Mouse (Mus musculus): ENCODE measurements around the gene Ddx3y. TPM values are rescaled to one million over a fixed set of nuclear protein-coding genes. Genes with fewer than 3 reads are reported as not detected.
A peak's percentile ranks its signal among the peaks of the same experiment; 100 is the strongest.

Ddx3y gene
- polyA plus RNA-seq (2014; fragmentation: Nextera tagmentation; extraction: Ambion mirVana), result 18.8 and 22.4 TPM in 2 replicates

- under 1% methylated on average over 28 of the region's 31 CpGs for WGBS
- Histone ChIP-seq H3K9me3 (ENCODE audit: control insufficient read depth, low read length) (no peaks in the 10 kb centered on the region), H3K4me3 (ENCODE audit: low read depth, low read length) (peak within 1 kb of the TSS; percentile 51), H3K36me3 (ENCODE audit: control insufficient read depth, insufficient read depth, low read length) (no peaks in the 10 kb centered on the region), H3K27me3 (replicated peaks; ENCODE audit: control insufficient read depth, insufficient read depth, low read length) (no peaks in the 10 kb centered on the region), H3K4me2 (peak within 1 kb of the TSS; percentile 49), H3K4me1 (replicated peaks; ENCODE audit: control insufficient read depth, insufficient read depth, low read length) (no peaks in the 10 kb centered on the region), H3K9ac (ENCODE audit: low read depth, low read length) (peak within 1 kb of the TSS; percentile 55), H3K27ac (ENCODE audit: low read depth, low read length) (peak within 1 kb of the TSS; percentile 43; the same call in 1 of the 2 replicates)
- ATAC-seq (replicated peaks; ENCODE audit: low FRiP score) (peak; percentile 97), DNase-seq (ENCODE audit: low spot score) (peak; percentile 29)
Measured at GRCm38 (mm10) chrY:1286171-1286795, at the start of gene Ddx3y. Ddx3y (minus strand) TSS chrY:1286629.

- H3K27ac ChIP-seq (ENCODE audit: low read depth, low read length), result no peak overlapping the region
- no peaks in the 10 kb centered on the region for H3K27me3 ChIP-seq (replicated peaks; ENCODE audit: control insufficient read depth, insufficient read depth, low read length)
- H3K4me1 ChIP-seq (replicated peaks; ENCODE audit: control insufficient read depth, insufficient read depth, low read length), result no peaks in the 10 kb centered on the region
- no peak overlapping the region for H3K4me2 ChIP-seq
- H3K36me3 ChIP-seq (ENCODE audit: control insufficient read depth, insufficient read depth, low read length), result no peaks in the 10 kb centered on the region
- no peak overlapping the region for H3K4me3 ChIP-seq (ENCODE audit: low read depth, low read length)
- no peak for DNase-seq (ENCODE audit: low spot score)
- H3K9ac ChIP-seq (ENCODE audit: low read depth, low read length), result no peak overlapping the region
- H3K9me3 ChIP-seq (ENCODE audit: control insufficient read depth, low read length), result no peaks in the 10 kb centered on the region
- no peak for ATAC-seq (replicated peaks; ENCODE audit: low FRiP score)
Measured at GRCm38 (mm10) chrY:1293708-1294107, 7.3 kb upstream of the Ddx3y start.

GRCm38 (mm10) chrY:1285735-1286134 lies 694 bp downstream of the Ddx3y start:
- DNase-seq (ENCODE audit: low spot score) (no peak), ATAC-seq (replicated peaks; ENCODE audit: low FRiP score) (peak; percentile 72)
- Histone ChIP-seq H3K4me2 (peak overlapping the region; percentile 49), H3K4me1 (replicated peaks; ENCODE audit: control insufficient read depth, insufficient read depth, low read length) (no peaks in the 10 kb centered on the region), H3K9ac (ENCODE audit: low read depth, low read length) (peak overlapping the region; percentile 55), H3K36me3 (ENCODE audit: control insufficient read depth, insufficient read depth, low read length) (no peaks in the 10 kb centered on the region), H3K4me3 (ENCODE audit: low read depth, low read length) (peak overlapping the region; percentile 51), H3K27ac (ENCODE audit: low read depth, low read length) (no peak overlapping the region), H3K9me3 (ENCODE audit: control insufficient read depth, low read length) (no peaks in the 10 kb centered on the region), H3K27me3 (replicated peaks; ENCODE audit: control insufficient read depth, insufficient read depth, low read length) (no peaks in the 10 kb centered on the region)
- 2% methylated on average over 11 of the region's 12 CpGs for WGBS

GRCm38 (mm10) chrY:1246117-1246516 lies 40.3 kb downstream of the Ddx3y start:
- ATAC-seq (replicated peaks; ENCODE audit: low FRiP score) (peak; percentile 5; the same call in 1 of the 2 replicates), DNase-seq (ENCODE audit: low spot score) (no peak)
- WGBS, result 50% methylated on average over 2 of the region's 6 CpGs
- Histone ChIP-seq H3K9me3 (ENCODE audit: control insufficient read depth, low read length) (no peaks in the 10 kb centered on the region), H3K4me1 (replicated peaks; ENCODE audit: control insufficient read depth, insufficient read depth, low read length) (no peaks in the 10 kb centered on the region), H3K9ac (ENCODE audit: low read depth, low read length) (no peak overlapping the region), H3K4me3 (ENCODE audit: low read depth, low read length) (no peak overlapping the region), H3K36me3 (ENCODE audit: control insufficient read depth, insufficient read depth, low read length) (no peaks in the 10 kb centered on the region), H3K27me3 (replicated peaks; ENCODE audit: control insufficient read depth, insufficient read depth, low read length) (no peaks in the 10 kb centered on the region), H3K4me2 (peak overlapping the region; percentile 31; the same call in 1 of the 2 replicates), H3K27ac (ENCODE audit: low read depth, low read length) (no peak overlapping the region)

DNA sequence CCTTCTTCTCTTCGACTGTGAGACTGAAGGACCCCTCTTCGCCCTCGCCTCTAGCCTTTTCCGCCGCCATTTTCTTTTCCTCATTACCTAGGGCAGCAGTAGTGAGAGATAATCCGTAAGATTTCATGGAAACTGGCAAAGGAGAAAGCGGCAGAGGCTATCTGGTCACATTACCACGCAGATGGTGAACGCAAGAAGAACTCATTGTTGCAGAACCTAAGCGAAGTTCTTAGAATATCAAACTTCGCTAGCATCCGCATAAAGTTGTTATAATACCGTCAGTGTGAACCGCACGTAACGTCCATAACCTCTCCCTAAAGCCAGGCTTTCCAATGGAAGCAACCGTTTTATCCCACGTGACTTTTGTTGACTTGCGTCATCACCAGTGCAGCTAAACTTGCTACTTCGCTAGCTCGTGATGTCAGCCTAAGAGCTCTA lies 41.0 kb downstream of the Ddx3y start, which contains the start of gene Uty:
Uty (minus strand) TSS at position 334 of the 438 bp plus-strand sequence.
- peak within 1 kb of the TSS; percentile 38 for H3K4me2 ChIP-seq
- ATAC-seq (replicated peaks; ENCODE audit: low FRiP score), result peak; percentile 98
- H3K9ac ChIP-seq (ENCODE audit: low read depth, low read length), result peak within 1 kb of the TSS; percentile 60
- H3K4me3 ChIP-seq (ENCODE audit: low read depth, low read length), result peak within 1 kb of the TSS; percentile 52
- no peaks in the 10 kb centered on the region for H3K36me3 ChIP-seq (ENCODE audit: control insufficient read depth, insufficient read depth, low read length)
- 1% methylated on average over 21 of the region's 21 CpGs for WGBS
- H3K27ac ChIP-seq (ENCODE audit: low read depth, low read length), result peak within 1 kb of the TSS; percentile 32; the same call in 1 of the 2 replicates
- DNase-seq (ENCODE audit: low spot score), result peak; percentile 30
- no peaks in the 10 kb centered on the region for H3K9me3 ChIP-seq (ENCODE audit: control insufficient read depth, low read length)
- H3K27me3 ChIP-seq (replicated peaks; ENCODE audit: control insufficient read depth, insufficient read depth, low read length), result no peaks in the 10 kb centered on the region
- H3K4me1 ChIP-seq (replicated peaks; ENCODE audit: control insufficient read depth, insufficient read depth, low read length), result no peaks in the 10 kb centered on the region

- Histone ChIP-seq H3K27ac (ENCODE audit: low read depth, low read length) (peak overlapping the region; percentile 32; the same call in 1 of the 2 replicates), H3K4me2 (peak overlapping the region; percentile 38), H3K9ac (ENCODE audit: low read depth, low read length) (peak overlapping the region; percentile 60), H3K36me3 (ENCODE audit: control insufficient read depth, insufficient read depth, low read length) (no peaks in the 10 kb centered on the region), H3K9me3 (ENCODE audit: control insufficient read depth, low read length) (no peaks in the 10 kb centered on the region), H3K4me1 (replicated peaks; ENCODE audit: control insufficient read depth, insufficient read depth, low read length) (no peaks in the 10 kb centered on the region), H3K27me3 (replicated peaks; ENCODE audit: control insufficient read depth, insufficient read depth, low read length) (no peaks in the 10 kb centered on the region), H3K4me3 (ENCODE audit: low read depth, low read length) (peak overlapping the region; percentile 52)
- WGBS, result 0% methylated on average over 6 of the region's 9 CpGs
- ATAC-seq (replicated peaks; ENCODE audit: low FRiP score) (0 out of 2 replicates have a peak, but pooled peaks have one; percentile 13), DNase-seq (ENCODE audit: low spot score) (no peak)
Measured at GRCm38 (mm10) chrY:1244940-1245339, 41.5 kb downstream of the Ddx3y start.

- H3K9me3 ChIP-seq (ENCODE audit: control insufficient read depth, low read length), result no peaks in the 10 kb centered on the region
- H3K27ac ChIP-seq (ENCODE audit: low read depth, low read length), result no peak overlapping the region
- H3K4me3 ChIP-seq (ENCODE audit: low read depth, low read length), result peak overlapping the region; percentile 52; the same call in 1 of the 2 replicates
- no peak overlapping the region for H3K9ac ChIP-seq (ENCODE audit: low read depth, low read length)
- no peaks in the 10 kb centered on the region for H3K4me1 ChIP-seq (replicated peaks; ENCODE audit: control insufficient read depth, insufficient read depth, low read length)
- H3K4me2 ChIP-seq, result peak overlapping the region; percentile 38
- DNase-seq (ENCODE audit: low spot score), result no peak
- H3K36me3 ChIP-seq (ENCODE audit: control insufficient read depth, insufficient read depth, low read length), result no peaks in the 10 kb centered on the region
- no peak for ATAC-seq (replicated peaks; ENCODE audit: low FRiP score)
- H3K27me3 ChIP-seq (replicated peaks; ENCODE audit: control insufficient read depth, insufficient read depth, low read length), result no peaks in the 10 kb centered on the region
- 55% methylated on average over 5 of the region's 5 CpGs for WGBS
Measured at GRCm38 (mm10) chrY:1244421-1244820, 42.0 kb downstream of the Ddx3y start.

GRCm38 (mm10) chrY:1220001-1220400 lies 66.4 kb downstream of the Ddx3y start:
- H3K4me1 ChIP-seq (replicated peaks; ENCODE audit: control insufficient read depth, insufficient read depth, low read length), result no peaks in the 10 kb centered on the region

More at GRCm38 (mm10) chrY:1220001-1220400, 66.4 kb downstream of the Ddx3y start:
- ATAC-seq (replicated peaks; ENCODE audit: low FRiP score) (no peak), DNase-seq (ENCODE audit: low spot score) (no peak)
- Histone ChIP-seq H3K4me3 (ENCODE audit: low read depth, low read length) (no peak overlapping the region), H3K27ac (ENCODE audit: low read depth, low read length) (no peak overlapping the region), H3K27me3 (replicated peaks; ENCODE audit: control insufficient read depth, insufficient read depth, low read length) (no peaks in the 10 kb centered on the region), H3K9me3 (ENCODE audit: control insufficient read depth, low read length) (no peaks in the 10 kb centered on the region), H3K9ac (ENCODE audit: low read depth, low read length) (no peak overlapping the region), H3K36me3 (ENCODE audit: control insufficient read depth, insufficient read depth, low read length) (no peaks in the 10 kb centered on the region), H3K4me2 (no peak overlapping the region)
- 78% methylated on average over 7 of the region's 7 CpGs for WGBS
